Mouse (Mus musculus): ENCODE measurements around the gene Faap100. TPM values are rescaled to one million over a fixed set of nuclear protein-coding genes. Genes with fewer than 3 reads are reported as not detected.

Gene Faap100
- total RNA-seq, 2 experiments from 2014 or later, result 5.9 to 10.5 TPM

DNA sequence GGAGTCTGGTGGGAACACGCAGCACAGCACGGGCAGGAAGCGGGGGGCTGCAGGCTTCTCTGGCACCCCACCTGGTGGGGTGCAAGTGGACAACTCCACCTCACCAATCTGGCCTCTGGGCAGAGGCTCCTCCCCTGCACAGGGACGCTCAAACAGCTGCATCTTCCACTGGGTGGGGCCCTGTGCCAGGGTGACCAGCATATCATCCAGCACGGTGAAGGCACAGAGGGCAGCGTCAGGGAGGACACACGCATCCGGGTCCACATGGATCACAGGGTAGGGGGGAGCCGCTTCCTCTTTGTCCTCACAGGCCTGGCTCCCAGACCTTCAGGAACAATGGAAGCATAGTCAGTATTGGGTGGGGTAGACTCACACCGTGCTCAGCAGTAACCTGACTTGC lies 1.2 kb downstream of the Faap100 start:
- ATAC-seq (ENCODE audit: poor library complexity, severe bottlenecking), result no peak

DNA sequence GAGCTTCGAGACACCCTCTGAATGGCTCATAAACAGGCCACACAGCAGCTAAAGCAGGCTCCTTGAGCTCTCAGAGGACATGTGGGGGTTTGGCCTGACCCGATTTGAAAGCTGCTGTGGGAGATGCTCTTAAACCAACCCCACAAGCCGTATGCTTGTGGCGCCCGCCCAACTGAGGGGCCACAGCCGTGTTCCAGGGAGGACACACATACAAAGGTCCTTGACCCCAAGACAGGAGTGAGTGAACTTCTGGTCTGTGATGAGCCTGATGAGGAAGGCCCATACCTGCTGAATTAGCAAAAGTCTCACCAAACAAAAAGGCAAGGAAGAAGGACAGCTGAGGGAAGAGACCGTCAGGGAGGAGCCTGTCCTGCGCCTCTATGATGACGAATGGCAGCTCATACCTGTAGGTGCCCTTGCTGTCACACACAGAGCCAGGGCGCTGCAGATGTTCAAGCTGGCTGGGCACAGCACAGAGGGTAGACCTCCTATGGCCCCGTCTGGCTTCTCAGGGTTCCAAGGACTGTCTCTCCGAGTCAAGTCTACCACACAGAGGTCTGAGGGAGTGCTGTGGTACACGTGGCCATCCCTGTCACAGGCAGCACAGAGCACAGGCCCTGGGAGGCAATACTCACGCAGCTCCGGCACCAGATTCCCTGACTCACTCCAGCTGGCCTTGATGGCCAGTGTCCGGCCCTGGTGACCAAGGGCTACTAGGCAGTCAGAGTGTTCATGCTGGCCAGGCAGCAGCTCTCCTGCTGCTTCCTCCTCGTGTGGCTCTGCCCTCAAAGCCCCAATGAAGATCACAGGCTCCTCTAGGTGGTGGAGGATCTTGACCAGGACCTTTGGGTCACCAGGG lies 2.0 kb downstream of the Faap100 start:
- ATAC-seq (ENCODE audit: poor library complexity, severe bottlenecking), result no peak

DNA sequence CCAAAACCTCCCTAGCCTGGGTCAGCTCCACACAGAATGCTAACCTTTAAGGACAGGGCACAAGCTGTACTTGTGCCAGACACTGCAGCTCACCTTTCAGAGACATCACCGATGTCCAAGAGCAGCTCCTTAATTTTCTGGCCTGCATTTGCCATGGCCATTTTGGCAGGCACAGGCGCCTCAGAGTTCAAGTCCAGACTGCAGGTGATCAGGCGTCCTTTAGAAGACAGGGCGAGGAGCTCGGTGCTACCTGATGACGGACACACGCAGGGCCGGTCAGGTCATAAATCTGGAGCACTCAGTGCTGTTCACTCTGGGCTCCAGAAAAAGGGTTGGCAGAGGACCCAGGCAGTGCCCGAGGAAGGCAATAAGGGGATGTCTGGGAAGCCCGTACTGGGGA lies 3.2 kb downstream of the Faap100 start:
- no peak for ATAC-seq (ENCODE audit: poor library complexity, severe bottlenecking)

DNA sequence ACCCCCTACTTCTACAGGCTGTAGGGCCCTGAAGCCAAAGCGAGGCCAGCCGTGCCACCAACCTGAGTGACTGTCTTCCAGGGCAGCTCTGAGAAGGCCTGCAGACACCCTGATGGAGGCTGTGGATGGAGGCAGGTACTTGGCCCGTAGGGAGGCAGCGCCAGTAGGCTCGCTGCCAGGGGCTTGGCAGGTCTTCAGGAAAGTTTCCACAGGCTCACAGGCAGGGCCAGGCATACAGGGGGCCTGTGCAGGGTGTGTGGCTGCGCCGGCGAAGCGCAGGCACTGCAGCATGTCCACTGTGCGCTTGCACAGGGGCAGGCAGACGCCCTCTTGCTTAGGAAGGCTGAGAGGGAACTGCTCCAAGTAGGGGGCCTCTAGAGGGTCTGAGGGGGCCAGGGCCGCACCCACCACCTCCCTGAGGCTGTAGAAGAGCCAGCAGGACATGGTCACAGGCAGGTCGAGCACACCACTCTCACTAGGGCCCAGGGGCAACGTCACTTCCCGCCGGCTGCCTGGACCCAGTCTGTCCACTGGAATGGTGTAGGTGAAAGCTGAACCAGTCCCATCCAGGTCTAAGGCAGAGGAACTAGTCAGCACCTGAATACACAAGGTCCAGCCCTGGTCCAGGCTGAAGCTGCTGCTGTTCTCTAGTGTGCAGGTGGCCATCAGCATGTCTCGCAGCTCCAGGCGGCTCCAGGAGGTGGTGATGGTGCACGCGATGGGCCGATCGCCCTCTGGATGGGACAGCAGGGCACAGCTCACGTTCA lies 4.6 kb downstream of the Faap100 start:
- ATAC-seq (ENCODE audit: poor library complexity, severe bottlenecking), result no peak

DNA sequence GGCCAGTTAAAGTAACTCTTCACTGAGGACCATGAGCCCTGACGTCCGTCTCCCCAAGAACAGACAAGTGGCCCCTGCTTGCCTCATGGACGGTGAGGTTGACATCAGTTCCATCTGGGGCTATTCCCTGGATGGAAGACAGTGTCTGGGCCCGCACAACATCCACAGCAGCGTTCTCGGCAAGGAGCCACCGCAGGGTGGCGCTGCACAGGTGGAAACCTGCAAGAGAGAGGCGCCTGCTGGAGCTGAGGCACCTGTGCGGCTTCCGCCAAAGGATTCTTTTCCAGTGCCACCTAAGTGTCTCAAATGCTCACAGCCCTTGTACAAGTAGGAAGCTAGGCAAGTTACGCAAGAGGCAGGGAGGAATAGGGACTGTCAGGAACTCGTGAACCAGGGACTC lies 5.5 kb downstream of the Faap100 start:
- ATAC-seq (ENCODE audit: poor library complexity, severe bottlenecking), result no peak

DNA sequence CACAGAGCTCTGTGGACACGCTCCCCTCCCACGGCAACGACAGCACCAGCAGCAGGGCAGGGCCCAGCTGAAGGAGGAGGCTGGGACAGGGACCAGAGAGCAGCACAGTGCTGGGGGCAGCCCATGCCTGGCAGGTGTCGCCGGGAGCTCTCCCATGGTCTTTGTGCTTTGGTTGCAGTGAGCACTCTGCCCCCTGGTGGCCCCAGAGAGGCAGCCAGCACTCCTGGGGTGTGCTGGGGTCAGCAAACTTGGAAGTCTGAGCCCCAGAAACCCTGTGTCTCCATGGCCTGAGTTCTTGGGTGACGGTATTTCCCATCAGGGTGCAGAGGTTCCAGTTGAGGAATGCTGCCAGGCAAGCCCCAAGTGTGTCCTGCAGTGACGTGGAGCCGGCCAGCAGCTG lies 8.9 kb downstream of the Faap100 start:
- peak; percentile 92 for ATAC-seq (ENCODE audit: poor library complexity, severe bottlenecking)

DNA sequence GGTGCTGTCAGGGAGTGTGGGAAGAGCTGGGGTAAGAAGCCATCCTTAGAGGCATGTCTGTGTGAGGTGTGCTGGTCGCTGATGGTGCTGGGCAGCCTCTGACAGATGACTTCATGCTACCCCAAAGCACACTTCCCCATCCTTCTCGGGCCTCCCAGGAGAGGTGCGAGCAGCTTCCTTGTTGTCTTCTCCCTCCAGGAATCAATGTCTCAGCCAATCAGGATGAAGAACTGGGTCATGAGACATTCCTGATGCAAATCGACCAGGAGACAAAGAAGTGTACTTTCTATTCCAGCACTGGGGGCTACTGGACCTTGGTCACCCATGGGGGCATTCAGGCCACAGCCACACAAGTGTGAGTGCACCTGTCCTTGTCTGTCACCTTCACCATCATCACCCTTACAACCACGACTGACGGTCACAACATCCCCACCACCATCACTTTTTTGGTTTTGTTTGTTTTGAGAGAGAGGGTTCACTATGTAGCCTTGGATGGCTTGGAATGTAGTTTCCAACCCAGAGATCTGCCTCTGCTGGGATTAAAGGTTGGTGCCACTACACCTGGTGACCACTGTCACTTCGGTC lies 12.0 kb downstream of the Faap100 start:
- ATAC-seq (ENCODE audit: poor library complexity, severe bottlenecking), result 0 out of 2 replicates have a peak, but pooled peaks have one; percentile 29

DNA sequence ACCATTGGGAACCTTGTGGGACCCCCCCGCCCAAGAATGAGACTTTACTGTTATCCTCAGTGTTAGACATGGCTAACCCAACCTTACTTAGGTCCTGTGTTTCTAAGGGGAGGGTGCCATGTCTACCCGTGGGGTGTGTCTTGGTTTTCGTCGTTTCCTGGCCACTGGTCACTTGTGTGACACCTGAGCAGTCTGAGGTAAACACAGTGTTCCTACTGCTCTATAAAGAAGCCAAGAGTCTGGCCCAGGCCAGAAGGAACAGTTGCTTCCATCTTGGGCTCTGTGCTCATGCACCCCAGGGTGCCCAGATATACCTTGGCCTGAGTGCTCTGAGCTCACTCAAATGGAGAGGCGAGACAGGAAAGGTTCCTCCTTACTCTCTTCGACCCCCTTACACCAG lies 15.7 kb downstream of the Faap100 start:
- ATAC-seq (ENCODE audit: poor library complexity, severe bottlenecking), result no peak

DNA sequence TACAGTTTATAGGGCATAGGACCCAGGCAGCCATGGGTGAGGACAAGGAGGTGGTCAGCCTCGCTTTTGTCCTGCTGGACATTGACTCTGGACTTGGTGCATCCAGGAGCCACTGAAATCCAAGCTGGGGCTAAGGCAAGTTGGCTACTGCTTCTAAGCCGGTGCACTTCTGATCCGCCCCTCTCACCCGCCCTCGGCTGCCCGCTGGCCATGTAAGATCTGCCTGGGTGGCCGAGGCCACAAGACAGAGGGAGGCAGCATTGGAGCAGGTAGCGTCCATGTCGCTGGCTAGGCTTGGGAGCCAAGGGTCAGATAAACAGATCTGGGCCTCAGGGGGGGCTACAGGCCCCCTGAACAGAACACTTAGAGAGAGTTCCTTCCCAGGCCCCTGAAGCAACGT lies 17.3 kb downstream of the Faap100 start, which contains the start of gene Fscn2:
Gene Fscn2, plus strand, starts transcription at position 240 of the 400 bp plus-strand sequence.
- ATAC-seq (ENCODE audit: poor library complexity, severe bottlenecking), result no peak

DNA sequence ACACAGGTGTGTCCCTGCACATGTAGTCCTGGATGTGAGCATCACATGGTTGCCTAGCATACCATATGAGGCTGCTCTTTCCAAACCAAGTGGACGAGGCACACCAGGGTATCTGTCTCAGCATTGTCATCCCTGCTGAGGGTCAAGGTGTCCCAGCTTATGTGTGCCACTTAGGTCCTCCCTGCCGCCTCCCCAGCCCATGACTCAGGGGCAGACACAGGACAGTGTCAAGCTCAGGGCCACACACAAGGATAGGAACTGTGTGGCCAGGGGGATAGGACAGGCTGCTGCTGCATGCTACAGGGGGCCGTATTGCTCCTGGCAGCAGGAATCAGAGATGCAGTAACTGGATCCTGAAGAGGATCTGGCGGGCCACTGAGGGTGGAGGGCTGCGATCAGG lies 17.8 kb downstream of the Faap100 start:
- ATAC-seq (ENCODE audit: poor library complexity, severe bottlenecking), result no peak

DNA sequence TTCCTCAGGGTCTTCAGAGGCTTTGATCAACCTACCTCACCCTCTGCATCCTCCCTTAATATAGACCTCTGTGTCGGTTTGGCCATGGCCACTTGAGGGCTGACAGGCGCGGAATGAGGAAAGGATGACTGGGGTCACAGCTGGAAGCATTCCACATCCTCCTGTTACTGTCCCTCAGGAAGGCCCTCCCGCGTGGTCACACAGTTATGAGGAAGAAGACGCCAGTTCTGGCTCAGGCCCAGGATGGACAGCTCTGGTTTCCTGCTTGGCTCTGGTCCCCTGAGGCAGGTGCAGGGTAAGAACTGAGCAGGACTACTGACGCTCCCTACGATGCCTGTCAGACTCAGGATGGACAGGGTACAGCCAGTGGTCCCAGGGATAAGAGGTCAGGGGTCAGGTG lies 18.5 kb downstream of the Faap100 start:
- ATAC-seq (ENCODE audit: poor library complexity, severe bottlenecking), result peak; percentile 28

DNA sequence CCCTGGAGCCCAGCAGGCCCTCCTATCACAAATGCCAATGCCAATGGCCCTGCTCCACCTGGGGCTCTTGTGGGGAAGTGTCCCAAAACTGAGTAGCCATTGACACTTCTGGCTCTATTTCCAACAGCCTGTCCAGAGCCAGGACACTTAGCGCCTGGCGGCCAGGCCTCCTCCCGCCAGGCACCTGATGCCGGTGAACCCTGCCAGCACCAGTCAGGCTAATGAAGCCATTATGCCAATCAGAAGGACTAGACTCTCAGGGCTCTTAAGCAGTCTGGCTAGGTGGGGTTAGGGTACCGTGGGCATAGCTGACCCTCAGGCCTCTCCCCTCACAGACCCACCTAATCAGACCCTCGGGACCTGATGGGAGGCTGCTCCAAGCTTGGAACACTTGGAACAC lies 19.2 kb downstream of the Faap100 start:
- no peak for ATAC-seq (ENCODE audit: poor library complexity, severe bottlenecking)

DNA sequence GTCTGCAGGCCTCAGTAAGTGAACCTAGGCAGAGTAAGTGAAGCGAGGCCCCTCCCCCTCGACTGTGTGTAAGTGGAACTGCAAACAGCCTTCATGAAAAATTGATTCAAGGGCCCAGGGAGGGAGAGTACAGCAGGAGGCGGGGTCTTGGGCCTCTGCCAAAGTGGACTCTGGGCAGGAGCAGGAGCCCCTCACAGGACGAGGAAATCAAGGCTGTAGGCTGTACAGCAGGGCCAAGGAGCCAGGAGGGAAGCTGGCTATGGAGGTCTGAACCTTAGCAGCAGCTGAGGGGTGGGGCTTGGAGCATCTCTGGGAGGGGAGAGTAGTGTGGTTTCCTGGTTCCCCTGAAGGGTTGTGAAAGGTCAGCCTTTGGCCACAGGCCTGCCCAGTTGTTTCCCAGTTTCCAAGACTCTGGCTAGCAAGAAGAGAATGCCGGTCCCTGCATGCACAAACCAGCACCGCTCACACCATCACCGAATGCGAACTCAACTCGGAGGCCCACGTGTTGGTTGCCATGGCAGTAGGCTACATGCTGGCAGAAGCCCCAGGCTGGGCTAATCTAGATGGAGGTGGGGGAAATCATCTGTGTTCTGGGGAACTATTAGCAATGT lies 20.7 kb downstream of the Faap100 start:
- peak; percentile 42 for ATAC-seq (ENCODE audit: poor library complexity, severe bottlenecking)

DNA sequence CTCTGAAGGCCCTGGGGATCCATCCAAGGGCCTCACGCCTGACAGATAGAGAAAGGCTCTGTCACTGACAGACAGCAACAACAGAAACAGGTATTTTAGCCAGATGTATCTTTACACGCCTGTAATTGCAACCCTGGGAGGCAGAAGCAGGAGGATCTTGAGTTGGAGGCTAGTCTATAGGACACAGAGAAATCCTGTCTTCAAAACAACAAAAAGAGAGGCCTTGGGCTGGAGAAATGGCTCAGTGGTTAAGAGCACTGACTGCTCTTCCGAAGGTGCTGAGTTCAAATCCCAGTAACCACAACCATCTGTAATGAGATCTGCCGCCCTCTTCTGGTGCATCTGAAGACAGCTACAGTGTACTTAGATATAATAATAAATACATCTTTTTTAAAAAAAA lies 21.7 kb downstream of the Faap100 start:
- no peak for ATAC-seq (ENCODE audit: poor library complexity, severe bottlenecking)

DNA sequence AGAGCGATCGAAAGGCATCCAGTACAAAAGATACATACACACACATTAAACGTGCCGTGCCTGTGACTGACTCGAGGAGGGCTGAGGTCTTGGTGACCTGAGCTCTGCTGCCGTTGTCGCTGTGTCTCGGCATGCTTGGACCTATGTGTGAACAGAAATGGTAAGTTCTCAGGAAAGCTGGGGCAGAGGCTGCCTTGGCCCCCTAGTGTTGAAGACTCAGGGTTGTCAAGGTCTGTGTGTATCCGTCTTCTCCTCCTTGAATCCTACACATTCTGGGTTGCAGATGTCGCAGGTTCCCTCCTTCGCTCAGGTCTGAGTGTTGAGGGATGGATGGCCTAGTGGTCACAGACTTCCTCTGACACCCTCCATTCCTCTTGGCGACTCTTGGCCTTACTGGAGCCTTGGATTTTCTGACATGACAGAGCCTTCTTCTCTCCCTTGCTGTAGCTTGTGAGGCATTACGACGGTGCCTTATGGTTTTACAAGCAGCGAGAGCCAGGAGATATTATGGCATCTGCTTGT lies 22.2 kb downstream of the Faap100 start:
- no peak for ATAC-seq (ENCODE audit: poor library complexity, severe bottlenecking)

DNA sequence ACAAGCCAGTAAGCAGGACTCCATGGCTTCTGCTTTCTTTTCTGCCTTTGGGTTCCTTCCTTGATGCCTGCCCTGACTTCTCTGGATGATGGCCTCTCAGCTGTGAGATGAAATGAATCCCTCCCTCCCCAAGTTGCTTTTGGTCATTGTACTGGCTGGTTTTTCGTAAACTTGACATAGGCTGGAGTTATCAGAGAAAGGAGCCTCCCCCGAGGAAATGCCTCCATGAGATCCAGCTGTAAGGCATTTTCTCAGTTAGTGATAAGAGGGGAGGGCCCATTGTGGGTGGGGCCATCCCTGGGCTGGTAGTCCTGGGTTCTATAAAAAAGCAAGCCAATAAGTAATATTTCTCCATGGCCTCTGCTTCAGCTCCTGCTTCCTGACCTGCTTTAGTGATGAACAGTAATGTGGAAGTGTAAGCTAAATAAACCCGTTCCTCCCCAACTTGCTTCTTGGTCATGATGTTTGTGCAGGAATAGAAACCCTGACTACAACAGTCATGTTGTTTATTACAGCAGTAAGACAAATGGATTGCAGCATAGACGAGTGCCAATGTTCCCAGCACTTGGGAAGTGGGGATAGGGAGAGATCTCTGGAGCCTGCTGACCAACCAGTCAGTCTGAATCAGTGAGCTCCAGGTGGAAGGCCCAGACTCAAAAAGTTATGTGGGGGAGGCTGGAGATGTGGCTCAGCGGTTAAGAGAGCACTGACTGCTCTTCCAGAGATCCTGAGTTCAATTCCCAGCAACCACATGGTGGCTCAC lies 23.1 kb downstream of the Faap100 start:
- no peak for ATAC-seq (ENCODE audit: poor library complexity, severe bottlenecking)

DNA sequence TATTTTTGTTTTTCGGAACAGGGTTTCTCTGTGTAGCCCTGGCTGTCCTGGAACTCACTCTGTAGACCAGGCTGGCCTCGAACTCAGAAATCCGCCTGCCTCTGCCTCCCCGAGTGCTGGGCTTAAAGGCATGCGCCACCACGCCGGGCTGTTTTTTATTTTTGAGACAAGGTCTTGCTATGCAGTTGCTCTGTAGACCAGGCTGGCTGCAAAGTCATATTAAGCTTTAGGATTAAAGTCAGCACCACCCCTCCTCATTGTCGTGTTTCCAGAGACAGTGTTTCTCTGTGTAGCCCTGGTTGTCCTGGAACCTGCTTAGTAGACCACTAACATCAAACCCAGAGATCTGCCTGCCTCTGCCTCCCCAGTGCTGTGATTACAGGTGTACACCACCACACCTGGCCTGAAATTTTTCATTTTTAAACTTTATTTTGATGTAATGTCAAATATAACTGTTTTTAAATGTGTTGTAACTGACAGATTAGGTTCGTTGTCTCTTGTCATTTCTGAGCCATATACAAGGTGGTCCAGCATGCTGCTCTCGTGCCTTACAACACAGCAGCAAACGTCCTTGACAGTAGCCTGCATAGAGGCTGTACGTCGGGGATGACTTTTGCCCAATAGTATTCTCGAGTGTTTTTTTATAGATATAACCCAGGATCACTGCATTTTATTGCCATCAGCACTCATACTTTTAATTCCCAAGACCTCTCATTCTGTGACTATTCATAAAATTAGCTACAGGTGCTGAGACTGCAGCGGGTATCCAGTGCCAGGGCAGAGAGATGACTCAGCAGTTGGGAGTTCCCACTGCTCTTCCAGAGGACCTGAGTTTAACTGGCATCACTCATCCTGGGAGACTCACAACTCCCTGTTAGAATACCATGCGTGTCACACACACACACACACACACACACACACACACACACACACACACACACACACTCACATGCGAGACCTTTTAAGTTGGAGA lies 24.0 kb downstream of the Faap100 start:
- no peak for ATAC-seq (ENCODE audit: poor library complexity, severe bottlenecking)

DNA sequence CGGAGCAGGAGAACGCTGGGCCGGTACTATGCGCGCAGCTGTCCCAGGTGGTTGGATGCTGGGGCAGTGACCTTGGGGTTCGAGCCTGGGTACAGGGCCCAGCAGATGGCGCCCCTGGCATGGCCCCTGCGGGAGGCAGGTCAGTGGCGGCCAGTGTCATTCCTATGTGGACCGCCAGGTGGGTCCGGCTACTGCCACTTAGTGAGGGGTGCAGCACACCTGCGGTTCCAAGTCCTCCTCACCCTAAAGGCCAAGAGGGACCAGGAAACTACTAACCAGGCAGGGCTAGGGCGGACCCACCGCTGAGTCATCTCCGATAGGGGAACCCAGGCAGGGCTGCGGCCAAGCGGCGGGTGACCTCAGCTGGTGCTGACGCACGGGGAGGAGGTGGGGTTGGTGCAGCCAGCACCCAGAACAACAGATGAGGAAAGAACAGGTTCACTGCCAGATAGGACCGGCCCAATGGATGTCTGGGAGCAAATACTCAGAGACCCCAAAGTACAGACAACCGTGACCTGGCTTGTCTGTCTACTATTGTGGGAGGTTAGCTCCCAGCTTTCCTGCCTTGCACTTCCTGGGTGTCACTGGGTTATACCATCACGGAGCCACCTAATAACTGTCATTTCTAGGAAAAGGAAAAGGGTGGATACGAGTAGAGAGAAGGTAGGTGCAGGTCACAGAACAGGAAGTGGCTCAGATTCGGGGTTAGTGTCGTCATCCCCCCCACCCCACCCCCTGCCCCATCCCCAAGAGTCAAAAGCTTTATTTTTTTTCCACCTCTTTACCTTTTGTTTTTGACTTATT lies 24.9 kb downstream of the Faap100 start:
- ATAC-seq (ENCODE audit: poor library complexity, severe bottlenecking), result peak; percentile 63

Data from megakaryocyte, adult 5-6 weeks (primary cell).